Mouse (Mus musculus): ENCODE data around the gene Rtcb.

- TF ChIP-seq MYOD1 (IDR thresholded peaks at IDR 0.05; ENCODE audit: control insufficient read depth in 1 of 3, insufficient read length in 2 of 3, low read depth in 2 of 3) (no peak), POLR2A (IDR thresholded peaks at IDR 0.05; ENCODE audit: insufficient read length, low read depth) (no peak), MAX (IDR thresholded peaks at IDR 0.05; ENCODE audit: low read depth) (no peak), POLR2AphosphoS2 (IDR thresholded peaks at IDR 0.05; ENCODE audit: insufficient read length, low read depth) (no peak), USF1 (IDR thresholded peaks at IDR 0.05; ENCODE audit: low read depth) (no peak), SRF (IDR thresholded peaks at IDR 0.05; ENCODE audit: control insufficient read depth, insufficient read length, low read depth) (no peak), TCF3 (IDR thresholded peaks at IDR 0.05; ENCODE audit: insufficient read length, low read depth) (no peak), REST (IDR thresholded peaks at IDR 0.05; ENCODE audit: insufficient read depth, insufficient read length) (no peak), E2F4 (IDR thresholded peaks at IDR 0.05; ENCODE audit: insufficient read depth) (no peak)
These were observed 36.2 kb upstream of the Rtcb start for GRCm38 (mm10) chr10:85993836-85994235.
